Mouse (Mus musculus): ENCODE measurements around the gene Odf3l2. TPM values are rescaled to one million over a fixed set of nuclear protein-coding genes. Genes with fewer than 3 reads are reported as not detected.

Odf3l2 gene
- polyA plus RNA-seq, 1 experiment, result not detected

DNA sequence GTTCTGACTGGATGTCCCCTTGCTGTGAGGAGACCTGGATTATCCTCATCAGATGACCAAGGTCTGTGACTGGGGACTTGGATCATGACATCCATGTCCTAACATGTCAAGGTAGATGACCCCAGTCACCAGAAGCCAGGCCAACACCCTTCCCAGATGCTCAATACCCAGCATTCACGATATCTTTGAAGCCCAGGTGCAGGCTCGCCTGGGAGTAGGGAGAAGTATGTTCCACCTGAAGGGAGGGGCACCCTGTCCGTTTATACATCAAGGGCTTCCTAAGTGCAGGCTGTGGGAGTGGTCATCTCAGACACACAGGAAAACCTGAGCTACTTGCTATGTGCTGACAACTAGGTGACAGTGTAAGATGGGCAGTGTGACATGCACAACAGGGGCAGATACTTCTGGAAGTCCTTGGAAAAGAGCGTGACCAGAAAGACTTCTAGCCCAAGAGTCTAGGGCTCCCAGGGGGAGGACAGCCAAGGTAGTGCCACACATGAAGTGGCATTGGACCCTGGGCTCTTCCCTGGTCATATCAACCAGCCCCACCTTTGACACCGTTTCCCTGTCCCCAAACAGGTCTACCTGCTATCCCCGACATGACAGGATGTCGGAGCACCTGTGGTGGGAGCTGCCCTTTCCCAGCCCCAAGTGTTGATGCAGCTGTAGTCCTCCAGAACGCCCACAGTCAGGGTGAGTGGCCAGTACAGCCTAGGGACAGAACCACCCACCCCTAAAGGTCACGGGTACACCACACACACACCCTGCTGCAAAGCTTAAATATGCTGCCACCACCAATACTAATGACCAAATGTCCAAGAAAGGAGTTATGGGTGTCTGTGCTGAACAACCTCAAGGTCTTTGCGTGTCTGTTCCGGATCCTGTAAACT, 35.3 kb upstream of the Odf3l2 start:
- TF ChIP-seq GATA1 (IDR thresholded peaks at IDR 0.05; ENCODE audit: low read length), result no peak

DNA sequence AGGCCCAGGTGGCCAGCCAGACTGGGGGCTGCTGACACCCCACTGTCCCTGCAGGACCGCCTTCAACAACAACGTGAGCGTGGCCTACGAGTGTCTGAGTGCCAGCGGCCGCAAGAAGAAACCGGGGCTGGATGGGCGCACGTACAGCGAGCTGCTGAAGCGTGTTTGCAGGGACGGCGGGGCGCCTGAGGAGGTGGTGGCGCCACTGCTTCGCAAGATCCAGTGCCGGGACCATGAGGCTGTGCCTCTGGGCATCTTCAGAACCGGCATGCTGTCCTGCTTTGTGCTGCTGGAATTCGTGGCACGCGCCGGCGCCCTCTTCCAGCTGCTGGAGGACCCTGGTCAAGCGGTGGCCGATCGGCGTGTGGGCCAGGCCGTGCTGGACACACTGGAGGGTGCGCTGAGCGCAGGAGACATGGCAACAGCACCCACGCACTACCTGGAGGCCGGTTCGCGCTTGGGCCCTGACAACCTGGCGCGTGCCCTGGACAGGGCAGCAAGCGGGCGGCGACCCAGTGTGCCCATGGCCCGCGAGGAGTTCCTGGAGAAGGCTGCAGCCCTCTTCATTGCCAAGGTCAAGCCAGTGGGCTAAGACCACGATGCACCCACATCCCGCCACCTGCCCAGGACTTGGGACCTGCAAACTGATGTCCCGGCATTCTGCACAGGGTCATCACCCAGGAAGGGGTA, 30.0 kb upstream of the Odf3l2 start:
- TF ChIP-seq GATA1 (IDR thresholded peaks at IDR 0.05; ENCODE audit: low read length), result no peak

DNA sequence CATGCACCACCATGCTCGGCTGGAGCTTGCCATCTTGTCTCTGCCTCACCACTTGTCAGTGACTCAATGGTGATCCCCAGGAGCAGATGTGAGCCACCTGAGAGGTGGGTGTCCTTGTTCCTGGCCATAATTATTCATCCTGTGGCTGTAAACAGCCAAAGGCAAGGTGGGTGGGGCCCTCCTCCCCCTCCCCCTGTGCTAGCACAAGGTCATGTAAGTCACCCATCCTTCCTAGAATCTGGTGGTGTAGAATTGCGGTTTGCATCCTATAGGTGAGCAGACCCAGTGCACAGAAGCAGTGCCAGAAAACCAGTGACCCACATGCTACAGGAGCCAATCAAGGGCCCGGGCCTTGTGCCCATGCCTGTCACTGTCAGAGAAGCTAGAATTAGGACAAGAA, 27.5 kb upstream of the Odf3l2 start:
- no peak for TF ChIP-seq GATA1 (IDR thresholded peaks at IDR 0.05; ENCODE audit: low read length)

DNA sequence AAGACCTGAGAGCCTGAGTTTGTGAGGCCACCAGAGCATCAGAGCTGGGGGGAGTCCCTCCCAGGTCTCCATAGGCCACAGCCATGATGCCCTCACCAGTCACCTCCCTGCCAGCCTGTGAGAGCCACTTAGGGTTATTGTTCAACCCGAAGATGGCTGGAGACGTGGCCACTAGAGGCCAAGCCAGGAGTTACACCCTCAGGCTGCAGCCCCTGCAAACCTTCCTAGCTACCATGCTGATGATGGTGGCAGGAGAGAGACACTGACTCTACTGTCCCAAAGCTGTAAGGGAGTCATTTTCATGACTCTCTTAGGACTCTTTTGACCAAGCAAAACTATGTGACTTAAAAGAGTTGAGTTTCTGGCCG, 26.5 kb upstream of the Odf3l2 start:
- TF ChIP-seq GATA1 (IDR thresholded peaks at IDR 0.05; ENCODE audit: low read length), result no peak

DNA sequence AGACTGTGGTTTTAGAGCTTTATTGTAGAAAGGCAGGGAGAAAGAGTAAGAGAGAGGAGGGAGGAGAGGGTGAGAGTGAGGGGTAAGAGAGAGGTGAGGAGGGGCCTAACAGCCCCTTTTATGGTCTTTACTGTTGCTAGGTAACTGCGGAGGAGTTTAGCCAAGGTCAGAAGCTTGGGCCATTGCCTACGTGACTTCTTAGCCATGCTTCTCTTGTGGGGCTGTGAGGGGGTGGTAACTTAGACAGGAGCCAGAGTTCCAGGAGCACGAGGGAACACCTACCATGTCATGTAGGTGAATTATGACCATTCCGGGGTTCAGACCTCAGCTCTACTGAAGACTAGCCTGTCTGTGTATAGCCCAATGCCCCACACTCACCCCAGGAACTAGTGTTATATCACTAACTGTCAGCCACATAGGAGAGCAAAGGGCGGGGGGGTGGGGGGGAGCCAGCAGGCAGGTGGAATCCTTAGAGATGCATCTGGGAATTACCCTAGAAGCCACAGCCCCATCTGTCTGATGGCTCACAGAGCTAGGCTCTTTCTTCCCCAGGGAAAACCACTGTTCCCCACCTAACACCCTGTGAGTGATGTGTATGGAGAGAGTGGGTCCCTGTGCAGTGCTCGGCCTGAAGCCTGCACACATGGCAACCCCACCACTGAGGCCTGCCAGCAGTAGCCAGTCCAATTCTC, 26.0 kb upstream of the Odf3l2 start:
- no peak for TF ChIP-seq GATA1 (IDR thresholded peaks at IDR 0.05; ENCODE audit: low read length)

DNA sequence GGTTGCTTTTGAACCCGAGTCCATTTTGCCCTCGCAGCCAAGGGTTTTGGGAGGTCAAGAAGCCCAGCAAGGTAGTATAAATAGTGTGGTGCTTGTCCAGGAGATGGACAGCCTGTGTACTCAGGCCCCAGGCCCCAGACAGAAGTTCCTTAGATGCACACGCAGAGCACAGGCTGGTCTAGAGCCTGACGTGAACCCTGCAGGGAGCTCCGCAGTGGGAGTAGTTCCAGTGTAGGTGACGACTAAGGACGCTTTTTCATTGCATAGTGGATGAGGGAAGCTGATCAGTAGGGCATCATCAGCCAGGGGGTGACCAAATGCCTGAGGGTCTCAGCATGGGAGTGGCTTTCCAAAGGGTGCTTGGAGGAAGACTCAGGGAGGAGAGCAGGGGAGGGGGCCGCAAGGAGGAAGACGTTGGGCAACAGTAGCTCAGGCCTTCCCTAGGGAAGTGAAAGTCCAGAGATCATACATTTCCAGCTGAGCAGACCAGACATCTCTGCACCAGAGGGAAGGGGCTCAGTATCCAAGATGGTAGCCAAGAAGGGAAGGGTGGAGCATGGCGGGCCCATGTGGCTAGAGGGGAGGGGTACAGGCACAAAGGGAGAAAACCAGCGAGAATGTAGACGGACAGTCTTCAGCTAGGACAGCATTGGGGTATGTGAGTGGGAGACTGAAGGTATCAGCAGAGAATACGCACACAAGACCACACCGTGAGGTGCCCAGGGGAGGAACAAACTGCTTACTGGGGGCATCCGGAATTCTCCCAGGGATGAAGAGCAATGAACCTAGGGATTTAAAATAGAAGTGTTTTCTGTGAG, 24.7 kb upstream of the Odf3l2 start:
- TF ChIP-seq GATA1 (IDR thresholded peaks at IDR 0.05; ENCODE audit: low read length), result no peak

DNA sequence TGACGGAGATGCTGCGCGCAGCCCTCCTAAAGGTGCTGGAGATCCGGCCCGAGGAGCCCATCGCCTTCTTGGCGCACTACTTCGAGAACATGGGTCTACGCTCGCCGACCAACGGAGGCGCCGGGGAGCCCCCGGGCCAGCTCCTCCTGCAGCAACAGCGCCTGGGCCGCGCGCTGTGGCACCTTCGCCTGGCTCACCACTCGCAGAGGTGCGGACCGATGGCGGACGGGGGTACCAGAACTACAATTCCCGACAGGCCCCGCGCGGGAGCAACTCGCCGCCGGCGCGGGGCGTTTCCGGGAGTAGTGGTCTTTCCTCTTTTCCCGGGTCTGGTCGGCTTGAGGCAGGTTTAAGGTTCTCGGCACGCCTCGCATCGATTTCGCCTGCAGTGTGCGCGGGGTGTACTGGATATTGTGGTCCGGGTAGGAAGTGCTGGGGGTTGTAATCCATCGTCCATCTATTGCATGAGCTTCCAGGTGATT, 24.1 kb upstream of the Odf3l2 start:
- TF ChIP-seq GATA1 (IDR thresholded peaks at IDR 0.05; ENCODE audit: low read length), result no peak

DNA sequence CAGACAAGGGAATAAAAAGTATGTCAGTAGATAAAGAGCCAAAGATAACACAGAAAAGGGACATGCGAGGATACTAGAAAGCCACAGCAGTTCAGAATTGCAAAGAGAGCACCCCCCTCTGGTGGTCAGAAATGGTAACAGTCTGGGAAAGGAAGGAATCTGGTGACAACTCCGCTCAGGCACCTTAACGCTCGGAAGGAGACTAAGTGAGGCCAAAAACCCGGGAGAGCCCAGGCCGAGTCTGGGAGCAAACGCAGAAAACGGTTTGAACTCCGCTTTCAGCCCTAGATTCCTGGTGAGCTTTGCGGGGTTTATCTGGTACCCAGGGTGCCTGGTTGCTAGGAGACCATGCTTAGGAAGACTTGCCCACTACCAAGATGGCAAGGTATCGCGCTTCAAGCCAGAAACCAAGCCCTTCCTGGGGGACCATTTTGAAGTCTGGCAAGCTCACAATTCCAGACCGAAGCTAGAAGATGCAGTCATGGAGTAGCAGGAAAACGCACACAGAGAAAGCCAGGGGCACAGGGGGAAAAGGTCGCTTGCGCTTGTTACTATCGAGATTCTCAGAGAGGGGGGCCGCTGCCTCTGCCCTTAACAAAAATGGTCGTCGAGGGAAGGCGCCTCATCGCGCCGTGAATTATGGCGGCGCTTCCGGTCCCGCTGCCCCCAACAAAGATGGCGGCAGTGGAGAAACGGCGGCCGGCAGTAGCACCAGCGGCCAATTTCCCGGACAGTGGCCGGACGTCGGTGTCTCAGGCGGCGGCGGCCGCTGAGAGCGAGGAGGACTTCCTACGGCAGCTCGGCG, 23.4 kb upstream of the Odf3l2 start, which contains the start of gene Tpgs1:
Gene Tpgs1, plus strand, starts transcription at position 599 of the 805 bp plus-strand sequence.
- TF ChIP-seq GATA1 (IDR thresholded peaks at IDR 0.05; ENCODE audit: low read length), result no peak

DNA sequence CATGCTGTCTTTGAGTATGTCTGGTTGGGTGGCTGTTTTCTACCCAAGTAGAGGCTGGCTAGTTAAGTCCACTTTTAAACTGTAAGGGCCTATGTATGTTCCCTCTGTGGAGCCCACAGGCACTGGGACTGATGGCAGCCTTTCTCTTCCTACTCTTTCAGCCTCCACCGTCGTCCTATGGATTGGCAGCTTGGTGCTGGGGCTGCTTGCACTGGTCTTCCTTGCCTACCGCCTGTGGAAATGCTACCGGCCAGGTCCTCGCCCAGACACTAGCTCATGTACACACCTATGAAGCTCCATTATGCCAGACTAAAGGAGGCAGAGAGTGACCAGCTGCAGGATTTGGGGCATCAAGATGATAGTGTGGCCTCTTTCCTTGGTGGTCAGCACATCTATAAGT, 22.5 kb upstream of the Odf3l2 start:
- no peak for TF ChIP-seq GATA1 (IDR thresholded peaks at IDR 0.05; ENCODE audit: low read length)

DNA sequence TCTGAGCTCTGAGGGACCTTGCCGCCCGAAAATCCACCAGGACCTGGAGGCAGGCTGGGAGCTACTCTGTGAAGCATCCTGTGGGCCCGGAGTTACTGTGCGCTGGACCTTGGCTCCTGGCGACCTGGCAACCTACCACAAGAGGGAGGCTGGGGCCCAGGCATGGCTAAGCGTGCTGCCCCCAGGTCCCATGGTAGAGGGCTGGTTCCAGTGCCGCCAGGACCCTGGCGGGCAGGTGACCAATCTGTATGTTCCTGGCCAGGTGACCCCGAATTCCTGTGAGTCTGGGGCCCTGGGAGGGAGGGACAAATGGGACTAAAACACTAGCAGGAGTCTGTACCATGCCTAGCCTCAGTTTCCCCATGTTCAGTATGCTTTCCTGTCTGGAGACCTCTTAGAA, 21.0 kb upstream of the Odf3l2 start:
- TF ChIP-seq GATA1 (IDR thresholded peaks at IDR 0.05; ENCODE audit: low read length), result no peak

DNA sequence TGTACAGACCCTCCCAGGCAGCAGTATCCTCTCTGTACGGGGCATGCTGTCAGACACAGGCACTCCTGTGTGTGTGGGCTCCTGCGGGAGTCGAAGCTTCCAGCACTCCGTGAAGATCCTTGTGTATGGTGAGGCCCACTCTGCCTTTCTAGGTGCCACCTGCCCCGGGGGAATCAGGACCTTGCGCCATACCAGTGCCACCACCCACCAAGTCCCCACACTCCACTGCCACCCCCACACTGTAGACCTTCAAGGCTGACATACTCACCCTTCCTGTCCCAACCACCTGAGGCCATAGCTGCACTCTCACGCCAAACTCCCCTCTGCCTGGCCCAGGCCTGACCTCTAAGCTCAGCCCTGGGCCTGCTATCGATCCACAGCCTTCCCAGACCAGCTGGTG, 19.5 kb upstream of the Odf3l2 start:
- TF ChIP-seq GATA1 (IDR thresholded peaks at IDR 0.05; ENCODE audit: low read length), result no peak

DNA sequence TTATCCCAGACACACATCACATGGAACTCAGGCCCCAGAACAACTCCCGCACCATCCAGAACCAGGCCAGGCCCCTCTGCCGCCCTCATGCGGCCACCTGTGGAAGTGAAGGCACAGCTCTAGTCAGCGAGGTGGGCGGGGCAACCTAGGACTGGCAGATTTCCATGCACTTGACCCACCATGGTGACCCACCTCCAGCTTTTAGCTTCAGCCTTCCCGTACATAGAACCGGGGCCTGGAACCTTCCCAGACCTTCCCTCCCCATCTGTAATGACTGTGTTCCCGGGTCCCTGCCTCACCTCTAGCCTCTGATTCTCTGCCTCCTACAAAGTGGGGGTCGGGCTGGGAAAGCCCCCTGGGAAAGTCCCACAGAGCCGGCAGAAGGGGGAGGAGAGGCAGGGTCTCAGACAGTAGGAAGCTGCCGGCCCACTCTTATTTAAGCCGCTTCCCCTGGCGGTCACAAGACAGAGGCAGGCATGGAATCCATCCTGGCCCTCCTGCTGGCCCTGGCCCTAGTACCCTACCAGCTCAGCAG, 18.7 kb upstream of the Odf3l2 start, which contains the start of gene Madcam1:
Gene Madcam1, plus strand, starts transcription at position 429 of the 535 bp plus-strand sequence.
- TF ChIP-seq GATA1 (IDR thresholded peaks at IDR 0.05; ENCODE audit: low read length), result no peak

DNA sequence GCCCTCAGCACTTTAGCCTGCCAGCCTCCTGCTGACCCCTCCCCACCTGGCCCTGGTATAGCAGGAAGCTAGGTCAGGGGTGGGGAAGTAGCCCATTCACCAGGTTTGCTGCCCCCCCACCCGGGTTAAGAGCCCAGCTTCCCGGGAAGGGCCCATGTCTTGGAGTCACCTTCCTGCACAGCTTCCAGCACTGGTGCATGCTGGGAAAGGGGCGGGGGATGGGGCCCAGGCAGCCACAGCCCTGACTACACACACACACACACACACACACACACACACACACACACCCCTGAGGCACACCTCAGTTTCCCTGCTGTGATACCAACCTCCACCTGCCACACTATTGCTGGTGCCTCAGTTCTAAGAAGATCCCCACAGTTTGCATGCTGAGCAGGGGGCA, 16.3 kb upstream of the Odf3l2 start:
- TF ChIP-seq GATA1 (IDR thresholded peaks at IDR 0.05; ENCODE audit: low read length), result no peak

DNA sequence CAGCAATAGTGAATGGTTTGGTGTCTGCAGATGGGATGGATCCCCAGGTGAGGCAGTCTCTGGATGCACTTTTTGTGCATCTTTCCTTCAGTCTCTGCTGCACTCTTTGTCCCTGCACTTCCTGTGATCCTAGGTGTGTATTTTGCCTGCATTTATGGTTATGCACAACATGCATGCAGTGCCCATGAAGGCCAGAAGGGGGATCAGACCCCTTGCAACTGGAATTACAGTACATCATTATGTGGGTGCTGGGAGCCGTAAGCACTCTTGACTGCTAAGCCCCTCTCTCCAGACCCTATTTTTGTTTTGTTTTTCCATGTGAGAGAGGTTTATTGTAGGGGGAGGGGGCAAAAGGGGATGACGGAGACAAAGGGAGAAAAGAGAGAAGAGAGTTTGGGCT, 14.8 kb upstream of the Odf3l2 start:
- no peak for TF ChIP-seq GATA1 (IDR thresholded peaks at IDR 0.05; ENCODE audit: low read length)

Data from G1E-ER4 (cell line).